ENCODE assay signal across 9 mouse cellular contexts in the genomic region with DNA sequence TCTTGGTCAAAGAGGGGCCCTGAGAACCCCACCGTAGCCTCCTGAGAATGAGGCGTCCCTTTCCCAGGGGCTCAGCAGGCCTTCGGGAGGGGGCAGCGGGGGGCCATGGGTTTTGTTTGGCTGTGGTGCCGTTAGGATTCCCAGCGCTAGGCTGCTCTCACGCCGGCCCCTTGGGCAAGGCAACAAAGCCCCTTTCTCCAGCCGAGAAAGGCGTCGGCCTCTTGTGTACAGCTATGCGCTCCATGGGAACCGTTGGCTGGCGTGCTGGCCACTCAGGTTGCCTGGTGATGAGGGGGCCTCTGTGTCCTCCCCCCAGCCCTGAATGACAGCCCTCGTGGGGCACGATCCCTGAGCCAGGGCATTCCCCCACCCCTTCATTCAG. TPM values are rescaled to one million over a fixed set of nuclear protein-coding genes. Genes with fewer than 3 reads are reported as not detected.
DNase-seq lines count a peak whose midpoint lies in the region; ATAC-seq and TF ChIP-seq lines count a peak whose summit lies in the region.
"Had no signal": no experiment of that assay in that cellular context is flagged by ENCODE, and none has a peak within 500 bp of the region (broad histone marks: within the 10 kb centered on the region; RNA-seq: fewer than 3 reads in every experiment).

No protein-coding gene starts in this region.

- no peak for TF ChIP-seq EP300 in heart, adult 2 months (IDR thresholded peaks at IDR 0.05; ENCODE audit: insufficient read depth, low read depth, low read length)

- peaks cover 11% of the 10 kb centered on the region for H3K4me1 ChIP-seq in heart, adult 2 months (ENCODE audit: control insufficient read depth, insufficient read depth, low read length)
- H3K4me1 ChIP-seq in E14TG2a.4 (replicated peaks; ENCODE audit: low read depth, low read length), result peaks cover 78% of the 10 kb centered on the region
- peaks cover 78% of the 10 kb centered on the region for H3K4me1 ChIP-seq in forebrain, embryonic 12.5 days
- H3K4me1 ChIP-seq in limb, embryonic 10.5 days, result peaks cover 76% of the 10 kb centered on the region
- peaks cover 49% of the 10 kb centered on the region for H3K4me1 ChIP-seq in neural tube, embryonic 11.5 days (ENCODE audit: control insufficient read depth, insufficient read depth, low read length)

- H3K9ac ChIP-seq in heart, adult 2 months (ENCODE audit: low read depth, low read length), result peak overlapping the region; percentile 75
- H3K9ac ChIP-seq in forebrain, embryonic 12.5 days, result peak overlapping the region; percentile 94
- peak overlapping the region; percentile 85 for H3K9ac ChIP-seq in neural tube, embryonic 11.5 days (ENCODE audit: low read length)

- peak overlapping the region; percentile 80 for H3K27ac ChIP-seq in heart, adult 2 months
- peak overlapping the region; percentile 99 for H3K27ac ChIP-seq in forebrain, embryonic 12.5 days
- peak overlapping the region; percentile 57 for H3K27ac ChIP-seq in limb, embryonic 10.5 days
- H3K27ac ChIP-seq in neural tube, embryonic 11.5 days (ENCODE audit: low read depth, low read length), result peak overlapping the region; percentile 98

- H3K4me3 ChIP-seq in heart, adult 2 months, result peak overlapping the region; percentile 55
- H3K4me3 ChIP-seq in E14TG2a.4 (replicated peaks; ENCODE audit: low read length), result peak overlapping the region; percentile 83
- H3K4me3 ChIP-seq in forebrain, embryonic 12.5 days (replicated peaks), result peak overlapping the region; percentile 82
- H3K4me3 ChIP-seq in limb, embryonic 10.5 days, result peak overlapping the region; percentile 60
- H3K4me3 ChIP-seq in neural tube, embryonic 11.5 days (ENCODE audit: low read depth, low read length), result peak overlapping the region; percentile 68

- H3K79me2 ChIP-seq in heart, adult 2 months (replicated peaks; ENCODE audit: control insufficient read depth, insufficient read depth, low read length), result no peaks in the 10 kb centered on the region

- peak; percentile 34; the same call in 1 of the 2 replicates for ATAC-seq in forebrain, embryonic 12.5 days (ENCODE audit: low FRiP score)
- ATAC-seq in neural tube, embryonic 11.5 days (ENCODE audit: insufficient read depth, low FRiP score, low TSS enrichment), result 0 out of 2 replicates have a peak, but pooled peaks have one; percentile 2

- intact Hi-C loops in heart, adult 2 months (cut with DNase I), result loop anchor here (2.0 kb wide), 1 partner anchor 40 kb away; no protein-coding TSS in a partner anchor
- intact Hi-C loops in heart, postnatal 25 days (cut with DNase I), result no loop called here
- intact Hi-C loops in left cerebral cortex, postnatal 36 days (cut with DNase I), result loop anchor here (2.0 to 10.0 kb wide), 2 partner anchors 60 to 264 kb away; no protein-coding TSS in a partner anchor

- WGBS in heart, adult 2 months, result 5% methylated on average over 16 of the region's 16 CpGs
- WGBS in forebrain, embryonic 12.5 days, result under 1% methylated on average over 16 of the region's 16 CpGs
- 4% methylated on average over 16 of the region's 16 CpGs for WGBS in limb, embryonic 10.5 days
- 1% methylated on average over 16 of the region's 16 CpGs for WGBS in neural tube, embryonic 11.5 days

- H3K4me2 ChIP-seq in forebrain, embryonic 12.5 days, result peak overlapping the region; percentile 83
- H3K4me2 ChIP-seq in neural tube, embryonic 11.5 days (ENCODE audit: low read depth), result peak overlapping the region; percentile 81

- H3K27me3 ChIP-seq in heart, adult 2 months (ENCODE audit: control insufficient read depth, insufficient read depth, low read length), result no peaks in the 10 kb centered on the region
- H3K27me3 ChIP-seq in E14TG2a.4 (ENCODE audit: insufficient read depth, low read length), result peaks cover 95% of the 10 kb centered on the region
- H3K27me3 ChIP-seq in forebrain, embryonic 12.5 days, result peaks cover 28% of the 10 kb centered on the region
- peaks cover 96% of the 10 kb centered on the region for H3K27me3 ChIP-seq in limb, embryonic 10.5 days (ENCODE audit: low read depth, poor library complexity, severe bottlenecking)
- no peaks in the 10 kb centered on the region for H3K27me3 ChIP-seq in neural tube, embryonic 11.5 days (ENCODE audit: control insufficient read depth, insufficient read depth, low read length)

- DNase-seq in heart, adult 2 months, result peak; percentile 38 to 57
- DNase-seq in heart, postnatal 25 days (ENCODE audit: low spot score), result no peak
- DNase-seq in limb, embryonic 10.5 days (ENCODE audit: low spot score), result peak; percentile 58
- DNase-seq in neural tube, embryonic 11.5 days (ENCODE audit: low spot score), result peak; percentile 79
- DNase-seq in left cerebral cortex, postnatal 36 days (ENCODE audit: low spot score in 2 of 2), result no peak
- no peak for DNase-seq in ovary, postnatal 36 days (ENCODE audit: low spot score)

- no peak for TF ChIP-seq CTCF in heart, adult 2 months (IDR thresholded peaks at IDR 0.05)
- TF ChIP-seq CTCF in E14TG2a.4 (conservative IDR thresholded peaks at IDR 0.05; ENCODE audit: low read length), result no peak

- peaks cover 8% of the 10 kb centered on the region for H3K9me3 ChIP-seq in E14TG2a.4 (ENCODE audit: low read length)
- 0 out of 2 replicates have a peak, but pooled peaks cover under 1% of the 10 kb centered on the region for H3K9me3 ChIP-seq in forebrain, embryonic 12.5 days
- no peaks in the 10 kb centered on the region for H3K9me3 ChIP-seq in limb, embryonic 10.5 days (replicated peaks)
- no peaks in the 10 kb centered on the region for H3K9me3 ChIP-seq in neural tube, embryonic 11.5 days (ENCODE audit: control insufficient read depth, low read length)

- no peaks in the 10 kb centered on the region for H3K36me3 ChIP-seq in heart, adult 2 months (ENCODE audit: control insufficient read depth, insufficient read depth, low read length)
- H3K36me3 ChIP-seq in E14TG2a.4 (ENCODE audit: insufficient read depth, low read length), result peaks cover 3% of the 10 kb centered on the region
- H3K36me3 ChIP-seq in forebrain, embryonic 12.5 days (replicated peaks), result peaks cover 15% of the 10 kb centered on the region
- H3K36me3 ChIP-seq in limb, embryonic 10.5 days, result 0 out of 2 replicates have a peak, but pooled peaks cover 2% of the 10 kb centered on the region
- H3K36me3 ChIP-seq in neural tube, embryonic 11.5 days (ENCODE audit: control insufficient read depth, insufficient read depth, low read length), result no peaks in the 10 kb centered on the region; the same call in none of the 2 replicates

- no peak for TF ChIP-seq POLR2A in heart, adult 2 months (IDR thresholded peaks at IDR 0.05; ENCODE audit: insufficient read depth, low read depth, low read length)

RNA-seq across cellular contexts. Expression of a gene that starts 1.5 kb away (rescaled TPM):
- total RNA-seq in heart, adult 2 months (2021), result 10 to 100 TPM in 1 of 2 experiments, 1 to 10 TPM in 1; 7.4 to 11.5 TPM
- 18.4 and 23.1 TPM in 2 replicates for polyA plus RNA-seq in heart, adult 2 months (2012; rRNA removed)
- total RNA-seq in heart, postnatal 25 days (2021), result 10 to 100 TPM in 1 of 2 experiments, 1 to 10 TPM in 1; 7.3 to 10.8 TPM
- 30.9 and 32.8 TPM in 2 replicates for polyA plus RNA-seq in forebrain, embryonic 12.5 days (2016; fragmentation: Nextera tagmentation; extraction: Ambion mirVana)
- polyA plus RNA-seq in limb, embryonic 10.5 days (2016; fragmentation: Nextera tagmentation; extraction: Ambion mirVana), result 4.3 and 5.8 TPM in 2 replicates
- 35.4 and 37.5 TPM in 2 replicates for polyA plus RNA-seq in neural tube, embryonic 11.5 days (2014; fragmentation: Nextera tagmentation; extraction: Ambion mirVana)
- total RNA-seq in left cerebral cortex, postnatal 36 days (2021), result 10 to 100 TPM; 22.6 to 23.6 TPM

RNA-seq across cellular contexts. Expression of a gene that starts 40.2 kb away (rescaled TPM):
- total RNA-seq in heart, adult 2 months (2021), result 10 to 100 TPM; 10.6 to 11.0 TPM
- polyA plus RNA-seq in heart, adult 2 months (2012; rRNA removed), result 13.9 and 14.6 TPM in 2 replicates
- total RNA-seq in heart, postnatal 25 days (2021), result 10 to 100 TPM; 15.6 to 18.6 TPM
- 84.5 and 88.0 TPM in 2 replicates for polyA plus RNA-seq in forebrain, embryonic 12.5 days (2016; fragmentation: Nextera tagmentation; extraction: Ambion mirVana)
- 36.6 and 47.0 TPM in 2 replicates for polyA plus RNA-seq in limb, embryonic 10.5 days (2016; fragmentation: Nextera tagmentation; extraction: Ambion mirVana)
- polyA plus RNA-seq in neural tube, embryonic 11.5 days (2014; fragmentation: Nextera tagmentation; extraction: Ambion mirVana), result 61.0 and 65.0 TPM in 2 replicates
- total RNA-seq in left cerebral cortex, postnatal 36 days (2021), result 100 to 1,000 TPM; 257 to 267 TPM

RNA-seq across cellular contexts. Expression of a gene that starts 43.8 kb away (rescaled TPM):
- total RNA-seq in heart, adult 2 months (2021), result not detected
- not detected in 2 replicates for polyA plus RNA-seq in heart, adult 2 months (2012; rRNA removed)
- not detected for total RNA-seq in heart, postnatal 25 days (2021)
- polyA plus RNA-seq in forebrain, embryonic 12.5 days (2016; fragmentation: Nextera tagmentation; extraction: Ambion mirVana), result not detected in 2 replicates
- not detected in 2 replicates for polyA plus RNA-seq in limb, embryonic 10.5 days (2016; fragmentation: Nextera tagmentation; extraction: Ambion mirVana)
- polyA plus RNA-seq in neural tube, embryonic 11.5 days (2014; fragmentation: Nextera tagmentation; extraction: Ambion mirVana), result not detected in 2 replicates
- total RNA-seq in left cerebral cortex, postnatal 36 days (2021), result under 1 TPM in 1 of 2 experiments, not detected in 1; 0.94 TPM
- polyA plus RNA-seq: large intestine, adult 2 months had no signal

Comparison
In these comparisons a context has a peak if more than half of its experiments do, and no peak if none do; other contexts are left out.
1. DNase-seq: peak in heart, adult 2 months (2 of 2), limb, embryonic 10.5 days (single experiment) and neural tube, embryonic 11.5 days (single experiment); none in heart, postnatal 25 days (single experiment), left cerebral cortex, postnatal 36 days (0 of 2) and ovary, postnatal 36 days (single experiment).
2. Peak in every context shown above with its lines, with median percentiles within 50 percentile points of each other: H3K27ac ChIP-seq, H3K4me3 ChIP-seq and H3K9ac ChIP-seq.